Mouse (Mus musculus) macrophage (primary cell): ENCODE measurements at regions not wholly inside any gene's neighbourhood (a gene's known extent, or its start where the extent isn't known, plus 50 kb on each side); places are given as distances from the start of the nearest gene placed in this dataset.

Source experiments
- H3K27ac ChIP-seq: fragments of 350-480 bp; formaldehyde crosslinking; 2 replicates; pipeline ENCODE4 v1.9.0; 2021
- H3K36me3 ChIP-seq: fragments of 350-480 bp; formaldehyde crosslinking; 2 replicates; pipeline ENCODE4 v1.9.0; 2021; ENCODE audit errors: inconsistent target
- H3K4me3 ChIP-seq: fragments of 350-480 bp; formaldehyde crosslinking; 2 replicates; pipeline ENCODE4 v1.9.0; 2021; ENCODE audit errors: inconsistent target
- H3K79me2 ChIP-seq: fragments of 350-480 bp; formaldehyde crosslinking; 2 replicates; pipeline ENCODE4 v1.9.0; 2021; ENCODE audit errors: inconsistent target
- WGBS: methylation state at CpG from one replicate; pipeline ENCODE4 v1.1.7; 2026; ENCODE audit warnings: inconsistent platforms; ENCODE audit not compliant: missing documents; 5-methylcytosine and 5-hydroxymethylcytosine counted together

GRCm38 (mm10) chr15:41154551-41155151, 1020.5 kb downstream of the 9330182O14Rik start:
- no peaks in the 10 kb centered on the region for H3K36me3 ChIP-seq
- WGBS: 30% methylated on average over 7 of the region's 7 CpGs
- no peak overlapping the region for H3K27ac ChIP-seq
- no peak overlapping the region for H3K4me3 ChIP-seq
- H3K79me2 ChIP-seq: no peaks in the 10 kb centered on the region

- Histone ChIP-seq H3K36me3 (no peaks in the 10 kb centered on the region), H3K4me3 (no peak overlapping the region), H3K79me2 (no peaks in the 10 kb centered on the region), H3K27ac (no peak overlapping the region)
- WGBS: 14% methylated on average over 16 of the region's 16 CpGs
Observed at GRCm38 (mm10) chr15:41155169-41155638, 1021.0 kb downstream of the 9330182O14Rik start.

GRCm38 (mm10) chr15:41157802-41158201, 1023.6 kb downstream of the 9330182O14Rik start:
- H3K36me3 ChIP-seq: no peaks in the 10 kb centered on the region
- H3K27ac ChIP-seq: no peak overlapping the region
- H3K79me2 ChIP-seq: no peaks in the 10 kb centered on the region
- H3K4me3 ChIP-seq: no peak overlapping the region

- WGBS: 64% methylated on average over 8 of the region's 8 CpGs
- H3K4me3 ChIP-seq: no peak overlapping the region
- no peaks in the 10 kb centered on the region for H3K79me2 ChIP-seq
- H3K27ac ChIP-seq: no peak overlapping the region
- H3K36me3 ChIP-seq: no peaks in the 10 kb centered on the region
Observed at GRCm38 (mm10) chr15:41162268-41162667, 1028.1 kb downstream of the 9330182O14Rik start.

GRCm38 (mm10) chr15:41162793-41163192, 1028.6 kb downstream of the 9330182O14Rik start:
- Histone ChIP-seq H3K27ac (no peak overlapping the region), H3K4me3 (no peak overlapping the region), H3K36me3 (no peaks in the 10 kb centered on the region), H3K79me2 (no peaks in the 10 kb centered on the region)
- 0% methylated on average over 8 of the region's 8 CpGs for WGBS

- Histone ChIP-seq H3K27ac (no peak overlapping the region), H3K79me2 (no peaks in the 10 kb centered on the region), H3K36me3 (no peaks in the 10 kb centered on the region), H3K4me3 (peak overlapping the region; percentile 6; the same call in 1 of the 2 replicates)
- 19% methylated on average over 8 of the region's 8 CpGs for WGBS
Observed at GRCm38 (mm10) chr15:41163643-41164358, 1029.6 kb downstream of the 9330182O14Rik start.

GRCm38 (mm10) chr15:41165534-41165933, 1031.4 kb downstream of the 9330182O14Rik start:
- H3K4me3 ChIP-seq: no peak overlapping the region
- 93% methylated on average over 3 of the region's 3 CpGs for WGBS
- no peaks in the 10 kb centered on the region for H3K36me3 ChIP-seq
- no peaks in the 10 kb centered on the region for H3K79me2 ChIP-seq
- H3K27ac ChIP-seq: no peak overlapping the region

- H3K36me3 ChIP-seq: no peaks in the 10 kb centered on the region
- WGBS: 92% methylated on average over 1 of the region's 5 CpGs
Observed at GRCm38 (mm10) chr15:41190792-41191191, 1056.6 kb downstream of the 9330182O14Rik start.

GRCm38 (mm10) chr15:41193240-41193639, 1059.1 kb downstream of the 9330182O14Rik start:
- Histone ChIP-seq H3K79me2 (no peaks in the 10 kb centered on the region), H3K36me3 (no peaks in the 10 kb centered on the region), H3K27ac (no peak overlapping the region), H3K4me3 (no peak overlapping the region)
- WGBS: 54% methylated on average over 3 of the region's 3 CpGs

More at GRCm38 (mm10) chr15:41190792-41191191, 1056.6 kb downstream of the 9330182O14Rik start:
- Histone ChIP-seq H3K27ac (no peak overlapping the region), H3K4me3 (no peak overlapping the region), H3K79me2 (no peaks in the 10 kb centered on the region)

- WGBS: 73% methylated on average over 1 of the region's 1 CpGs
- Histone ChIP-seq H3K79me2 (no peaks in the 10 kb centered on the region), H3K27ac (no peak overlapping the region), H3K36me3 (no peaks in the 10 kb centered on the region), H3K4me3 (no peak overlapping the region)
Observed at GRCm38 (mm10) chr15:41223801-41224200, 1089.6 kb downstream of the 9330182O14Rik start.

GRCm38 (mm10) chr15:41232406-41233060, 1098.4 kb downstream of the 9330182O14Rik start:
- 73% methylated on average over 2 of the region's 2 CpGs for WGBS
- Histone ChIP-seq H3K79me2 (no peaks in the 10 kb centered on the region), H3K27ac (no peak overlapping the region)

More at GRCm38 (mm10) chr15:41232406-41233060, 1098.4 kb downstream of the 9330182O14Rik start:
- H3K36me3 ChIP-seq: no peaks in the 10 kb centered on the region
- no peak overlapping the region for H3K4me3 ChIP-seq
